Mouse (Mus musculus): ENCODE data around the gene Sorbs1.

- TF ChIP-seq CTCF (conservative IDR thresholded peaks at IDR 0.05; ENCODE audit: low read length): peak; percentile 11; the same call in 1 of the 2 replicates
- no peak for TF ChIP-seq NANOG (IDR thresholded peaks at IDR 0.05; ENCODE audit: borderline replicate concordance, low read length)
Observed at GRCm38 (mm10) chr19:40383931-40384330, 129.6 kb downstream of the Sorbs1 start.

Measured in E14TG2a.4 (cell line).